Mouse (Mus musculus) CD4-positive helper T cell, adult 2 months (primary cell): Measurements from ENCODE around the gene Ccdc84.
"Not testable (repeated sequence)": the region's sequence is repeated elsewhere in the genome, so short reads cannot be mapped to it uniquely, and the experiment has no call there.

Experiments
- DNase-seq: peaks from one replicate; pipeline ENCODE4 v3.0.0-alpha.2; 2012; ENCODE audit warnings: low read depth, missing footprints, low spot score

Ccdc84 gene

DNA sequence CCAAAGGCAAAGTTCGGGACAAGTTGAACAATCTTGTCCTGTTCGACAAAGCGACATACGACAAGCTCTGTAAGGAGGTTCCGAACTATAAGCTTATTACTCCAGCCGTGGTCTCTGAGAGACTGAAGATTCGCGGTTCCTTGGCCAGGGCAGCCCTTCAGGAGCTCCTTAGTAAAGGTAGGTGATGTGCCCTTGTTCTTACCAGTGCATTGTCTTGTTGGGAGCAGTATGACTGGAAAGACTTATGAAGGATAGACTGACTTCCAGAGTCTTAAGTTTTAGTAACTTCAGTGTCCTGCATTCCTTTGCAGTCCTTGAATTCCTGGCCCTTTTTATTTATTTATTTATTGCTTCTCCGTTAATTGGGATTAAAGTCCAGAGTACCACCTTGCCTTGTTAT, 9.7 kb downstream of the Ccdc84 start:
- not testable (repeated sequence) for DNase-seq

DNA sequence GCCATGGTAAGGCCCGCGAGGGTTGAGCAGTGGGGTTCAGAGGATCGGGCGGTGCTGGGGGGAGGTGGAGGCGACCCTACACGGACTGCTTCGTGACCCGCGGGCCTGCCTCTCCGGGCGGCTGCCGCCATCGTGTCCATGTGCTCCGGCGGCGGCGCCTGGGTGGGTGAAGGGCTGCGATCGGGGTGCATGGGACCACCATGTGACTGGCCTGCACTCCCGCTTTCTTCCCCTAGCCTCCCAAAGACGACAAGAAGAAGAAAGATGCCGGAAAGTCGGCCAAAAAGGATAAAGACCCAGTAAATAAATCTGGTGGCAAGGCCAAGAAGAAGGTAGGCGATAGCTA, 10.6 kb downstream of the Ccdc84 start:
- DNase-seq = no peak

DNA sequence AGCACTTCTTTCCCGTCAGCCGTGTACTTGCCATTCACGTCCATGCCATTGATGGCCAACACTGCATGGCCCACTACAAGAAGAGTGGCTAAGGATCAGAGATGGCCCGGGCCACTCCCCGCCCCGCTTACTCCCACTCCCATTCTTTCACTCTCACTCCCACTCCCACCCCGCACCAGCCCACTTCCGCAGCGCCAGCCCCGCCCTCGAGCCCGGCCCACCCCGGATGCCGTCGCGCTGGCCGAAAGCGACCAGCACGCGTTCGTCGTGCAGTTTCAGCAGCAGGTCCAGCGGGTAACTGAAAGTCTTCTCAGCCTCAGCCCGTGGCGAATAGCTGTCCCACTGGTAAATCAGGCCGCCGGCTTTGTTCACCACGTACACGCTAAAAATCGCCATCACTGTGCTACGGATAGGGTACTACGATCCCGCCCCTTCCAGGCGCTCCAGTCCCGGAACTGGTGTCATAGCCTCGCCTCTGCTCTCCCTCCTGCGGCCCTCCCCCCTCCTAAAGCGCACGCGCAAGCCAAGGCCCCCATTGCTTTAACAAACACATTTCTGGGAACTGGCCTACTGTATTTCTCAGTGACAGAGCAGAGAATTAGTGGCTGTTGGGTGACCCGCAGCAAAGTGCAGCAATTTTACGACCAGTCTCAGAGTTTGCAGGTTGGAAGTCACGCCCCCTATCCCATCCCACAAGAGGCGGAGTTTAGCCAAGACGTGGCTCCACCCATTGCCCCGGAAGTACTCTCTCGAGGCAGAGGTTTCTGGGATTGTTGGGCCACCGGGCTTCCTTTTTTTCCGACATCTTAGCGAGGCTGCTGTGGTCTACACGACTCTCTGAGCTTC, 11.2 kb downstream of the Ccdc84 start, which contains the start of the genes Rps25 and Trappc4:
Gene Rps25 (plus strand): TSS at position 234 of the 846 bp plus-strand sequence.
Gene Trappc4 (minus strand): TSS at position 695 of the 846 bp plus-strand sequence.
- DNase-seq = peak; percentile 95

DNA sequence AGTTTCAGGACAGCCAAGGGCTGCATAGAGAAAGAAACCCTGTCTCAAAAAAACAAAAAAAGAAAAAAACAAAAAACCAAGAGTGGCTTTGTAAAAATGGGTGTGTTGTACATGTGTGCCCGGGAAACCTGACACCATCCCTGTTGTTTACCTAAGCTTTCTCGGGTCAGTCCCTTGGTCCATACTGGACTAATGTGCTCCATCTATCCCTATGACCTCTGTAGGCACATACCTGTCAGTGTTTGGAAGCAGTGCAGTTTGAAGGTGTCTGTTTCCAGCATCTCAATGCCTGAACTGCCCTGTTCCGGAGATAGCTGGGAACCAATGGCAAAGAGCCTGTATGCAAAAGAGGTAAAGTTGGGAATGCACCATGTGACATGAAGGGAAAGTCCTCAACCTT, 13.4 kb downstream of the Ccdc84 start:
- DNase-seq = no peak

DNA sequence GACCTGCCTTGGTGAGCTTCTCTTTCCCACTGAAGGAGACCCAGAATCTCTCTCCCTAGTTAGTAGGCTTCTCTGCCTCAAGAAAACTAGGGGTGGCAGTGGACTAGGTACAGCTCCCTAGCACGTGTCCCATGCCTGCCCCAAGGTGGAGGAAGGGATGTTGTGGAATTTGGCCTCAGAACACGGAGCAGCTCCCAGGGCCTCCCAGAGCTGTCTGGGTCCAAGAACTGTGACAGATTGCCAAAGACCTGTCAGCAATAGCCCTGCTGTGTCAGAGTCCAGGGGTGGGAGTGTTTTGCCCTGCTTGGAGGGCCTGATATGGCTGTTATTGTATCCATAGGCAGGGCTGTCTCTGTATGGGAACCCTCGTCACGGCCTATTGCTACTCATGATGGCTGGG, 17.3 kb downstream of the Ccdc84 start:
- no peak for DNase-seq

DNA sequence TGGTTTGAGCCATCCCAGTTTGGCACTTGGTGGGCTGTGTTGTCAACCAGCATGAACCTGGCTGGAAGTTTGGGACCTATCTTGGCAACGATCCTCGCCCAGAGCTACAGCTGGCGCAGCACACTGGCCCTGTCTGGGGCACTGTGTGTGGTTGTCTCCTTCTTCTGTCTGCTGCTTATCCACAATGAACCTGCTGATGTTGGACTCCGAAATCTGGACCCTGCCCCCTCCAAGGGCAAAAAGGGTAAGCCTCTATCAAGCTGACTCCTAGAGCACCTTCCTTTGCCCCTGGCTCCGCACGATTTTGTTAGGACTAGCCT, 18.6 kb downstream of the Ccdc84 start:
- DNase-seq = no peak

DNA sequence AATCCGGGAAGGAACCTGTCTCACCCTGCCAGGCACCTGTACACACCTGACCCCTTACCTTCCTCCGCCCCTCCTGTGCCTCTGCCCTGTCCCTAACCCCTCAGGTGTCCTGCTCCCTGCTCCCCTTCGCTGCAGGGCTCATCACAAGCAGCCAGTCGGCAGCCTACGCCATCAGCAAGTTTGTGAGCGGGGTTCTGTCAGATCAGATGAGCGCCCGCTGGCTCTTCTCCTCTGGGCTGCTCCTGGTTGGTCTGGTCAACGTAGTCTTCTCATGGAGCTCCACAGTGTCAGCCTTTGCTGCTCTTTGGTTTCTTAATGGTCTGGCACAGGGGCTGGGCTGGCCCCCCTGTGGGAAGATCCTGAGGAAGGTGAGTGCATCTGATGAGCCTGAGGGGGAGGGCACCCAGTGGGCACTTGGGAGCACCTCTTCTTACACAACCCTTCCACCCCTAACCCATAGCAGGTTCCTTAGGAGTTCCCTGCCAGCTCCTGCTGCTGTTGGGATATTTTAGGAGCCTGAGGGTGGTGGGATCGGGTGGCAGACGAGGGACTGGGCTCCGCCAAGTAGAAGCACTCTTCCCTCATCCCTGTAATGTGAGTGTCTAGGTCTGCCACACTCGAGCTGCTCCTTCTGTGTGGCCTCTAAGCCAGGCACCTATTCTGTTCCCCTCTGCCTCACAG, 19.1 kb downstream of the Ccdc84 start:
- no peak for DNase-seq

DNA sequence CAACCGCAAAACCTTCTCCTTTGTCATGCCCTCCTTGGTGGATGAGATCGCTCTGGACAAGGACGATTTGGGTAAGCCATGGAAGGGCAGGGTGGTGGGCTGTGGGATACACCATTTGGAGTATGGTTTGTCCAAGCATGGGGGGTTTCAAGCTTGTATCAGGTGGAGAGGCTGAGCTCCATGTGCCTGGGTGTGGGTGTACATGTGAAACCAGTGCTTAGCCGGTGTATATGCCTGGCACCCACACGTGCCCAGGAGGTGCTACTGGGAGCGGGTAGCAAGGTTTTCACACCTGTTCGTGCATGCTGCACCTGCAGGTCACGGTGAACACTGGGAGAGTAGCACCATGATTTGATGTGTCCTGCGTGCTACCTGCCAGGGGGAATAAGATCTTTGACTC, 19.8 kb downstream of the Ccdc84 start:
- DNase-seq = no peak

DNA sequence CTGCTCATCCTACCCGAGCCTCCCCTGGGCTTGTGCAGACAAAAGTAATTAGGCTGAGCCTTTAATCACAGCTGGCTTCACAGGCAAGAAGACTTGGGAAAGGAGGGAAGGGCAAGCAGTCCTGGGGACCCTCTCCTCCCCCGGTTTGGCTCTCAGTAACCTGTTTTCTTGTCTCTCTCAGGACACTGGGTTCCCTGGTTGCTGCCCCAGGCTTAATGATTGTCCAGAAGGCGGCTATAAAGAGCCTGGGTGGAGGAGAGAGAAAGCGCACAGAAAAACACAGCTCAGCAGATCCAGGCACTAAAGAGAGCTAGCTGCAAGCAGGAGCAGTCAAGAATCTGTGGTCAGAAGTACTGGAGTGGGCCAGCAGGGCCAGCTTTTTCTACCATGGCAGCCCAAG, 20.3 kb downstream of the Ccdc84 start:
- no peak for DNase-seq

DNA sequence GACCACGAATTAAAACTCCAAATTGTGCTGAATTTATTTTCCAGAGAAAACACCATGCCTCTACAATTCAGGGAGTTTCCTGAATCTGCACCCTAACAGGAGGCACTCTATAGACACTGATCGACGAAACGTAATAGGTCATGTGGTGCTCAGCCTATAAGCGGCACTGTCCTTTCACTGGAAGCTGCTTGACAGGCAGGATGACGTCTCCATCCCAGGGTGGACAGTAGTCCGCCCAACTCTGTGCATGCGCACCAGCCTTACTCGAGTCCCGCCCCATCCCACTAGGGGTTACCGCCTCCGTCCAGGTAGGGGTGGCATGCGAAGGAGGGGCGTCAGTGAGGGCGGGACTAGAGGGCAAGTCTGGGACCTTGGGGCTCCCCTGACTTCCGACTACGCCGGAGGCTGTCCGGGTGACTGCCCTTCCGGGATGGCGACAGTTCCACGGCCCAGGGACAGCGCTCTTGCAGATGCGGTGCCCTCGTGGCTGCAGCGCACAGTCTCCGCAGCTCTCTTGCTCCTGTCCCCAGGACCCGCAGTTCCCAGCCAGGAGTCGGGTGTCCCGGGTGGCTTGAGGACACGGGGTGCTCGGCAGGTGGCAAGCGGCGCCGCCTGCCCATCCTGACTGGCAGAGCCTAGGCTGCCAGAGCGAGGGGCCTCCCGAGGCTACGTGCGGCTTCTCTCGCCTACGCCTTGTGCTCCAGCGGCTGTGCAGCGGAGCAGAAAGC, 21.5 kb downstream of the Ccdc84 start, which contains the start of gene Slc37a4:
Gene Slc37a4 (plus strand): TSS at position 169 of the 728 bp plus-strand sequence.
- peak; percentile 96 for DNase-seq

DNA sequence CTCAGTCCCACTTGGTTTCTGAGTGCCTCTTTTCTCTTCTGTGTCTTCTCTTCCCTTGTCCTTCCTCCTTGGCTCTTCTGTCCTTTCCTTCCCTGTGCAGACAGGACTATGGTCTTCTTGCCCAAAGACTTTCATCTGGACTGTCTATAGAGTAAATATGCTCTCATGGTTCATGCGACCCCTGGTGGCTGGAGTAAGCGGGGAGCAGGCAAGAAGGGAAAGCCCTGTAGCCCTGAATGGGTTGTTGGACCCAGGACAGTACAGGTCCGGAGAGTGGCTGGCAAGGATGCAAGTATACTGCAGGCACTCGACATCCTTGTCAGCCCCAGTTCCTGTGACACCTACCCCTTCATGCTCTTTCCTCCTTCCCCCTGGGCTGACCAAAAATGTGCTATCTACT, 26.9 kb downstream of the Ccdc84 start:
- peak; percentile 58 for DNase-seq

DNA sequence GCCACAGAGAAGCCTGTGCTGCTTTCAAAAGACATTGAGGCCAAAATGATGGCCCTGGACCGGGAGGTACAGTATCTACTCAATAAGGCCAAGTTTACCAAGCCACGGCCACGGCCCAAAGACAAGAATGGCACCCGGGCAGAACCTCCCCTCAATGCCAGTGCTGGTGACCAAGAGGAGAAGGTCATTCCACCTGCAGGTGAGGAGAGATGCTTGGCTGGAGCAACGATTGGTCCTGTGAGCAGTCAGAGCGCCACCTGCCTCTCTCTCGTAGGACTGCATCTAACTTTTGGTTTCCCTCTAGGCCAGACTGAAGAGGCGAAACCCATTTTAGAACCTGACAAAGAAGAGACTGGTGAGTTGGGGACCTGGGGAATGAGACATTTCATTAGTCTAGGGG, 29.1 kb downstream of the Ccdc84 start:
- DNase-seq = peak; percentile 63

DNA sequence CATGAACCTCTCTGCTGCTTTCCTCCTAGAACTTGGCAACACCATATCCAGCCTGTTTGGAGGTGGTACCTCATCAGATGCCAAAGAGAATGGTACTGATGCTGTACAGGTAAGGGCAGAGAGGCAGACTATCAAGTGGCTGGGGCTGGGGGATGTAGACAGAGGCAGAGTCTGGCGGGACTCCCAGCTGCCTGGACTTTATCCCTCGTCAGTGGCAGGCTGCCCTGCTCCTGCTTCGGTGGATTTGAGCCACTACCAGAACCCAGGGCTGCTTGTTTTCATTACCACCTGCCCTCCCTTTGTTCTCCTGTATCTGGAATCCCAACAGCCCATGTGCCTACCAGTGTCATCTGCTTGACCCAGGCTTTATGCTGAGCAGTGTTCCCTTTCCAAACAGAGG, 31.1 kb downstream of the Ccdc84 start:
- DNase-seq = no peak

DNA sequence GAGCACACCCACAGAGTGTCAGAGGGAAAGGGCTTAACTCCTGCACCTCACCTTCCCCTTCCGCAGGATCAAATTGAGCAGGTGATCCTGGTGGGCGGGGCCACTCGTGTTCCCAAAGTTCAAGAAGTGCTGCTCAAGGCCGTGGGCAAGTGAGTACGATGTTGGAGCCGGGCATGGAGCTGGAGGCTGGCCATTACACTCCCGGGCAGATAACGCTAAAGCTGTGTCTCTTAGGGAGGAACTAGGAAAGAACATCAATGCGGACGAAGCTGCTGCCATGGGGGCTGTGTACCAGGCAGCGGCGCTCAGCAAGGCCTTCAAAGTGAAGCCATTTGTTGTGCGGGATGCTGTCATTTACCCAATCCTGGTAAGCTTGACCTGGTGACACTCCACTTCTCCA, 33.8 kb downstream of the Ccdc84 start:
- no peak for DNase-seq

DNA sequence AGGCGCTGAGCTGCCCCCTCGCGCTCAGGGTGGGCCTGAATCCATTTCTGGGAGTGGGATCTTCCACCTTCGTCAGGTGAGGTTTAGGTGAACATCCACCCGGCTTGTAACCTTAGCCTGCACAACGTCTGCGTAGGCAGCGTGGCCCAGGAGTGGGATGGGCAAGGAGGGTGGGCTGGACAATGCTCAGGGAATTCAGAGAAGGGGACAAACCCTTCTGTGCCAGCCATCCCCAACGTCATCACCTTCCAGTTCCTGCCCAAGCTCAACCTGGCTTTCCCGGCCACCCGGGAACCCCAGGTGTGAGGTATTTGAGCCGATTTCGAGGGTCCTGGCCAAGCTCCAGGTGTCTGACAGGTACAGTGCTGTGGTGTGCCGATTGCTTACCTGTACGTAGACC, 38.5 kb downstream of the Ccdc84 start:
- no peak for DNase-seq

DNA sequence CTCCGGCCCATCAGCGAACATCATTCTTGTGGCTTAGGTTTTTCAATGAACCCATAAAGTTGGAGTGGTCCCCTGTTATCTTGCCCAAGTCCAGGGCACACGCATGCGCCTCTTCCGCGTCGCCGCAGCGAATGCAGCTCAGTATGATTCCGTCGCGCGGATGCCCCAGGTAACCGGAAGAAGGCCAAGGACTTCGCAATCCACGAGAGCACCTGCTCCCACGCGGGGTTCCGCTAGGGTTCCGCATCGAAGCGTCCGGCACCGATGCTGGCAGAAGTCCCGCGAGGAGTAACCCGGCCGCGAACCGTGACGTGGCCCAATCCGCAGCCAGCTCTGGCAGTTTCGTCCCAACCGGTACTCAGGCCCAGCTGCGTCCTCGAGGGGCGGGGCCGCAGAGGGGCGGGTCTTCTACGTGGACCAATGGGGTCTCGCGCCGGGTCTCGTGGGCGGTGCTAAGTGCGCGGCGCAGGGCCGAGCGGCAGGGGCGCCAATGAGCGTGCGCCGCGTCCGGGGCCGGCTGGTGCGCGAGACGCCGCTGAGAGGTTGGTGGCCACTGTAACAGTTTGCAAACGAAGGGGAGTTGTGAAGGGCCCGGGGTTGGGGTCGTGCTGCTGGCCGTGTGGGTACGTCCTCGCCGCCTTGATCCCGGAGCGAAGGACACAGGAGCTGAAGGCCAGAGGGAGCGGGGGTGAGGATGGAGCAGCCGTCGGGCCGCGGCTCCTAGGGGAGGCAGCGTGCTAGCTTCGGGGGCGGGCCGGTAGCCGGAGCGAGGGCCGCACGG, 39.1 kb downstream of the Ccdc84 start, which contains the start of gene Hyou1:
Gene Hyou1 (plus strand): TSS at position 437 of the 781 bp plus-strand sequence.
- DNase-seq = peak; percentile 99

DNA sequence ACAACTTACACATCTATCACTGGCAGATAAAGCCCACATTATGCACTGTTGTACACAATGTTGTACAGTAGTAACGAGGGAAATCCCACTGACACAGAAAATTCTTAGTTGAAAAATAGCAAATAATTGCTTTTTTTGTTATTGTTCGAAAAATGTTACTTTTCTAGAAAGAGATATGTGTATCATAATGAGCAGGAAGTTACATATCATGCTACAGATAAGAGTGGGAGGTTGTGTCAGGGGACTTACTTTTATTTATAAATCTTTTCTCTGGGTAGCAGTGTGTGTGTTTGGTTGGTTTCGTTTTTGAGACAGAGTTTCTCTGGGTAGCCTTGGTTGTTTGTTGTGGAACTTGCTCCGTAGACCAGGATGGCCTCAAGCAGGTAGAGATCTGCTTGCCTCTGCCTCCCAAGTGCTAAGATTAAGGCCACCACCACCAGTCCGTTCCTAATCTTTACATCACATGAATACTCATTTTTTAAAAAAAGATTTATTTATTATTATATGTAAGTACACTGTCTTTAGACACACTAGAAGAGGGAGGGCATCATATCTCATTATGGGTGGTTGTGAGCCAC, 40.1 kb downstream of the Ccdc84 start:
- peak; percentile 45 for DNase-seq

DNA sequence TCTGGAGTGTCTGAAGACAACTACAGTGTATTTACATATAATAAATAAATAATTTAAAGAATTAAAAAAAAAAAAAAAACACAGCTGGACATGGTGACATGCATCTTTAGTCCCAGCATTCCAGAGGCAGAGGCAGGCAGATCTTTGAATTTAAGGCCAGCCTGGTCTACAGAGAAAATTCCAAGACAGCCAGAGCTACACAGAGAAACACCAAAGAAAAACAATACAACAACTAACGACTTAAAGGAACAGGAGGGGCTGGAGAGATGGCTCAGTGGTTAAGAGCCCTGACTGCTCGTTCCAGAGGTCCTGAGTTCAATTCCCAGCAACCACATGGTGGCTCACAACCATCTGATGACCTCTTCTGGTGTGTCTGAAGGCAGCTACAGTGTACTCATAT, 41.0 kb downstream of the Ccdc84 start:
- not testable (repeated sequence) for DNase-seq

DNA sequence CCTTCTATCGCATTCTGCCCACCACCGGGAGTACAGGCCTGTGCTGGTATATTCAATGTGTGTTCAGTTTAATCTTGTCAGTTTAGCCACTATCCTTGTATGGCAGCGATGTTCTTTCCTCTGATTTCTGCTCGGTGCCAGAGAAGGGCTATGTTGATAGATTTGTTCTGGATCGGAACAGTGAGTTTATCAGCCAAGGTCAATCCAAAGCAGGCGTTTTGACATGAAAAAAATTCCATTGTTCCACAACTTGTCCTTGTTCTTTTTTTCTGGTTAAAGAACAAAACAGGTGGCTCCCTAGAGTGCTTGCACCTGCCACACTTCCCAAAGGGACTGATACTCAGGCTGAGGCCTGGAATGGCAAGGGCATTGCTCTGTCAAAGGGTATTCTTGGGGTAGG, 42.2 kb downstream of the Ccdc84 start:
- DNase-seq = no peak

DNA sequence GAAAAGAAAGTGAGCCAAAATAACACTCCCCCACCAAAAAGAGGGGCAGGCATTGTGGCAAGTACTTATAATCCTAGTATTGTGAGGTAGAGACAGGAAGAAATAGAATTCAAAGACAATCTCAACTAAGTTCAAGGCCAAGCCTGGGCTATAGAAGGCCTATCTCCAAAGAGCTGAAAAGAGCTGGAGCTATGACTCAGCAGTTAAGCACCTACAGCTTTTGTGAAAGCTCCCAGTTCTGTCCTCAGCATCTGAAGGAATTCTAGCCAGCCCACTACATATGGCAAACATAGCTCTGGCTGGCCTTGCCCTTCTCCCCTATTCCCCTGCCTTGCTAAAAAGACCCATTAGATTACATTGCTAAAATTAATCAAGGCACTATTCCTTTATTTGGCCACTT, 45.0 kb downstream of the Ccdc84 start:
- DNase-seq = no peak

DNA sequence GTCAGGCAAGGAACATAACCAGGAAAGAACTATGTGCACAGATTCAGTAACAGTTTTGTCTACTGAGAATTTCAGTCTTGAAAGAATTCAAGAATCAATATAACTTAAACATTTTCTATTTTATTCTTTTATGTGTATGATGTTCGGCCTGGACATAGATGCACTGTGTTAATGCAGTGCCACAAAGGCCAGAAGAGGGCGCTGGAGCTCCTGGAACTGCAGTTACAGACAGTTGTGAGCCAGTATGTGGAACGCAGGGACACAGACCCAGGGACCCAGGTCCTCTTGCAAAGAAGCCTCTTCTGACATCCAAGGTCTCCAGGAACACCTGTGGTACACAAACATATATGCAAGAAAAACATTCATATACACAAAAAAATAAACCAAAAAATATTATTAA, 53.9 kb downstream of the Ccdc84 start:
- peak; percentile 34 for DNase-seq
